Mouse (Mus musculus) embryo, embryonic 10.5 days (tissue): ENCODE measurements around the gene Syne2.

Experiments used
- DNase-seq: peaks from one replicate; pipeline ENCODE4 v3.0.0-alpha.2; 2015; ENCODE audit warnings: low spot score

Syne2 gene

DNA sequence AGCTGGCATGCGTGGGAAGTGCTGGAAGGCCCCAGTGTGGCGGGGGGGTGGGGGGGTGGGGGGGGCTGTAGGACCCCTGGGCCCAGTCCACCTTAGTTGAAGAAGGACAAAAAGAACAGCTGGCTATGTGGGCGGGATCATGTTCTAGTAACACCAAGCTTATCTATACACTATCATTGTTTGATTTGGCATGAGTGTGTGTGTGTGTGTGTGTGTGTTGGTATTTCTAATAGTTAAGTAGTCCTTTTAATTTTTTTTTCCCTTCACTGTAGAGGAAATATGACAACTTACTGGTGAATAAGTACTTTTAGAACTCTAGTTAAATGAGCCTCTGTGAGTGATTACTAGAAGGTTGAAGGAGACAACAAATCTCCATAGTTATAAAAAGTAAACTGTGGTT, 230.0 kb downstream of the Syne2 start:
- DNase-seq = no peak

DNA sequence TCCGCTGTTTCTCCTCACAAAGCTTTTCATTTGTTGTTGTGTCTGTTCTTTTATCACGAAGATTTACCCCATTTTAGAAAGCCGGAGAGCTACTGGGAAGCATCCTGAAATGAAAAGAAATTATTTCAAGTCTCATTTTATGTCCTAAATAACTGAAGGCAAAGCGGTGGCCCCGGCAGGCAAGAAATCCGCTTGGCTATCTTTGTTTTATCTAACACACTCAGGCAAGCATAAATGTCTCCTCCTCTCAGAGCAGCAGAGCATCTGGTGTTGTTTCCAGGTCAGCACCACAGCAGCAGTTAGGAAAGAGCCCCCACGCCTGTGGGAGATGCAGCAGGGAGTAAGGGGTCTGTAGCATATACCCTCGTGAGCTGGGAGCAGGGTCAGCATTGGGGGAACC, 230.7 kb downstream of the Syne2 start:
- DNase-seq = no peak

DNA sequence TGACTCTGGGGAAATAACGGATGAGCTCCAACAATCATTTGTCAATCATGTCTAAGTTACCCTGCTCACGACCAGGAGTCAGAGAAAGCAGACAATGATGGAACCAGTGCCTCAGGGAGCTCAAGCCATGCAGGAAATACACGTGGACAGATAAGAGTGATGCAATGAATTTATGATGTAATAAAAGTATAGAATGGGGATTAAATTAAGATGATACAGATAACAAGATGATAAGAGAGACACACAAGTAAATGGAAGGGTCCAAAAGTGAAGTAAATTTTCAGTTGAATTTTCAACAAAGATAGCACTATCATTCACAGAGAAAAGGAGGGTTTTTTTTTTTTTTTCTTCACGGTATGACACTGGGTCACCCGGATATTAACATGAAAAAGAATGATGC, 231.4 kb downstream of the Syne2 start:
- no peak for DNase-seq

DNA sequence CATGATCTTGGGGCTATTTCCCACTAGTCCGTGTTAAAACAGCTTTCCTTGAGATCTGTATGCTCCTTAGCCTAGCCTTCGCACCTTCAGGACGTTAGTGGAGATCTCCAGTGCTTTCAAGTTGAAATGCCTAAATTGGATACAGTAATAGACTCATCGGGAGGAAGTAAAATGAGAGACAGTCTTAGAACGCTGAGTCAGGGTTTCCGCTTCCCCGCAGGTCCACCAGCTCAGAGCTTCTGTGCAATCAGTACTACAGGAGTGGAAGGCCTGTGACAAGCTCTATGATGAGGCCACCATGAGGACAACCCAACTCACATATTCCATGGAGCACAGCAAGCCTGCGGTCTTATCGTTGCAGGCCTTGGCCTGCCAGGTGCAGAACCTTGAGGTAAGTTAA, 233.9 kb downstream of the Syne2 start:
- no peak for DNase-seq

DNA sequence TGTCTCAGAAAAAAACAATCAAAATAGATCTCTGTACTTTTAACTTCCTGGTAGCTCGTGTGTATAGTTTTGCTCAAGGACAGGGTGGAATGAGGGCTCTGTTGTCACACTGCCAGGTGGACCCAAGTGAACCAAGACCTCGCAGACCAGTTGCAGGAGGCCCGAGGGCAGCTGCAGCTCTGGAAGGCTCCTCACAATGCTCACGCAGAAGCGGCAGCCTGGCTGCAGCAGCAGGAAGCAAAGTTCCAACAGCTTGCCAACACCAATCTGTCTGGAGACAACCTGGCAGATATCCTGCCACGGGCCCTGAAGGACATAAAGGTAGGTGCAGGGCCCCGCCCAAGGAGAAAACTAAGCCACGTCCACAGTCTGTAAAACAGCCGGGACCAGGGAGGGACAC, 236.7 kb downstream of the Syne2 start:
- DNase-seq = no peak

DNA sequence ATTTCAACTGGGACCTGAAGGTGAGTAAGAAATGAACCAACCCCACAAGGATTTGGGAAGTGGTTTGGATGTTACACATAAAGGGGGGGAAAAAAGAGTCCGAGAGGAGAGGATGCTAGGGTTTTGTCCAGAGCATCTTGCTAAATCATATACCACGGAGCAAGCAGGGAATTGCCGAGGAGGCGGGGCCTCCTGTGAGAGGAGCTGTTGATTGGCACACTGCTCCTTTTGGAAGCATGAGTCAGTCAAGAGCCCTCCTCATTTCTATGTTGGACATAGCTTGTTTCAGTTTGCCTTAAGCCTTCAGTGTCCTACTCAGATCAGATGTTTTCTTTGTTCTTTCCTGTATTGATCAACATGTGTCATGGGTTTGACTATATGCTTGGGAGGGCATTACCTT, 245.1 kb downstream of the Syne2 start:
- DNase-seq = no peak

DNA sequence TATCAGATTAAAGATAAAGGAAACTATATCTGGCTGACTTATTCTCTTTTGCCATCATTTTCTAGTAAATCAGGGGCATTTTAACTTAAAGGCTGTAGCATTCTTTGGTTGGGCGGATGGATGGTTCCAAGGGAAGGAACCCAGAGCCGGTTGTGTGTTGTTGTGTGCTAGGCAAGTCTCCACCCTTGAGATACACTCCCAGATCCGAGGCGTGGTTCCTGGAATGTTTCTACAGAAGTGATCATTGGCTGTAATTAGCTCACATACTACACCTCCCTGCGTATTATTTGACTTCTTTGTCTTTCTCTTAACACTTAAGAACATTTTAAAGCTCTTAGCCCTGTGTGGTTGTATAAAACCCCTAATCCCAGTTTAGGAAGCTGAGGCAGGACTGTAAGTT, 252.5 kb downstream of the Syne2 start:
- no peak for DNase-seq

DNA sequence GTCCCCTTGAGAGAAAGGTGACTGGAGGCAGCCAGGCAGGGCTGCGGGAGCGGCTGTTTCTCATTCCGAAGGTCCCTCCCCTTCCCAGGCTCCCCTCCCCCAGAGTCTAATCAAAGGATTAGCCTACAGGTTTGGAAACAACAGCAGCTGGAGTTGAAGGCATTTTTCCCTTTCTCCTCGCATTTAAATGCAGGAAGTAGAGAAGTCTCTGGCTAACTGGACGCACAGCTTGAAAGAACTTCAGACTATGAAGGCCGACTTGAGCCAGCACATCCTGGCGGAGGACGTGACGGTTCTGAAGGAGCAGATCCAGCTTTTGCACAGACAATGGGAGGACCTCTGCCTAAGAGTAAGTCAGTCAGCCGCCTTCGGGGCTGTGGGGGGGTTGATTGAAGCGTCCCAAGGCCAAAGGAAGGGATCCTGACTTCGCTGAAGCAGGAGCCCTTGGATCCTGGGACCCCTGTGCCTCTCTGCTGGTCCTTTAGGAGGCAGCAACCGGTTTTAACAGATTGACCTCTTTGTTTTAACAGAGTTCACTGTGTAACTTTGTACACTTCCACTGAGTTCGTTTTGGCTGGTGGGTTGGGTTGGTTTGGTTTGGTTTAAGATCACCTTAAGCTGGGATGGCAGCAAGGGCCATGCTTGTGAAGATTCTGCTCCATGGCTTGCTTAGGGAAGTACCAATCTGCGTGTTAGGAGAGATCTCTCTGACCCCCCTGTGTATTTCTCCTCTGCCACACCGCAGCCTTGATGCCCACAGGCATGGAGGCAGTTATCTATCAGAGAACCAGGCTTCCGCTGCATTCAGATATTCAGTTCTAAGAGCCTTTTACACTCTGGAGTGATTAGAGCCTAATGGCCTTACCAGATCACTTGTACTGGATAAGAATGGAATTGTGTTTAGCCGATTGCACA, 254.3 kb downstream of the Syne2 start:
- peak; percentile 84 for DNase-seq

DNA sequence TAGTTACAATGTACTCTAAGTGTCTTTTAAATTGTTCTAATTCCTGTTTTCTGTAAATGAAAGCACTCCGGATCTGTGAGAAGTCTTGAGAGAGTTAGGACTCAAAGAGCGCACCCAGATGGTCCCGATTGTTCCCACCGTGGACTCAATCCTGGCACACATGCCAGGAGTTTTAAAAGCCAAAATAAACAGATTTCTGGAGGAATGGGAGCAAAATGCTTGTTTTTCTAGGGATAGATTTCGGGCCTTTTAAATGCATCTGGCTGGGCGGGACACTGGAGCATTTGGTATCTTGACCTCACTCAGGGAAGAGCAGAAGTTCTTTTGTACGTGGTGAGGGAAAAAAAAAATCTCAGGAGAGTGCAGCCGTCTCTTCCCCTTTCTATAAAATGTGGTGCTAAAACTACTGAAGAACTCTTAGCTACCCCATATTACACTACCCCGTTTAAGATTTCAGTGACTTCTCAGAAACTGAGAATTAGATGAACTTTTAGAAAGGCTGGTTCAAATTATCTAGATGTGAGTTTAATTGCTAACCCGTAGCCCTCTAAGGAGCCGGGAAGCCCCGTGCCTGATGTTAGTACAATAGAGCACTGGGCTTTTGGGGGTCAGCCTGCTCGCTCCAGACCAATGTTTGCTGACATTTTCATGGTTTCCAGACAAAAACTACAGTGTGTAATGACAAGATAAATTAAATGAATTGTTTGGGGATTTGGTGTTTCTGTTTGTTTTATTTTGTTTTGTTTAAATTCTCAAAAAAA, 255.3 kb downstream of the Syne2 start:
- peak; percentile 81 for DNase-seq

DNA sequence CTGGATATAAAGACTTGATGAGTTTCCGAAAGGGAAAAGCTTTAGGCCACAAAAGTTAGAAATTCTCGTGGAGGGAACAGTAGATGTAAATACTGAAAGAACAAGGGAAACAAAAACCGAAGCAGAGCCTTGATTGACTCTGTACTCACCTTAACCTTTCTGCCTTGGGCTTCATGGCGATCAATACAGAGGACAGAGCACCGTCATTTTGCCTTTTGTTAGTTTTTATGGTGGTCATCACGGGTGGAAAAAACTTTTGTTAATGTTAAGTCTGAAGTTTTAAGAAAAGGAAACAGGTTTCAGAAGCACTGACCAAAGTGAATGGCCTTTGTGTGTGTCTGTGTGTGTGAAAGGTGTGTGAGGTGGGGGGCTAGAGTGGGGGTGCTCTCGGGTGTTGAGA, 256.0 kb downstream of the Syne2 start:
- peak; percentile 53 for DNase-seq

DNA sequence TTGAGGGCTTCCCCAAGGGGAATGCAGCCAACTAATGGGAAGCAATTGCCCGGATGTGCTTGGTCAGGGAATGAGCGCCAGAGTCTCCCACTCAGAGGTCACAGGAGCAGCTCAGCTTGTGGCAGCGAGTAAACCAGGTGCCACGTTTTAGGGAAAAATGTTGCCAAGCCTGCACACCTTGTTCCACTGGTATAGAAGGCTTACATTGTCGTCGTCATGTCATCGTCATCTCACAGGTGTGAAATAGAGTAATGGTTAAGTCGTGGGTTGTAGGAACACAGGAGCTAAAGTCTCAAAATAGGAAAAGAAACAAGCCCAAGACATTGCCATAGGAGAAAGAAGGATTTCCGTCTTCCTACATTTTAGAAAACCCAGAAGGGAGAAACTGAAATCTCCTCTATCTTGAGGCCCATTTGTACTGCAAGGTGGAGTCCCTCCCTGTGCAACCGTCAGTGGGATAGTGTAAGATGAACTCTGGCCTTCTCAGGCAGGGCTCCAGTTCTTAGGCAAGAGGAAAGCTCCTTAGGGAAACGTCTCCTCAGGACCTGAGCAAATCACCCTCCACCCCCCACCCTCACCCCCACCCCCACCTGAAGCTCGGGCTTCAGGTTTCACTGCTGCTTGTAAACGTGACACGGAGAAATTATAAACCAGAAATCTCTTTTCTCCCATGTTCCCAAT, 263.1 kb downstream of the Syne2 start:
- peak; percentile 10 for DNase-seq

DNA sequence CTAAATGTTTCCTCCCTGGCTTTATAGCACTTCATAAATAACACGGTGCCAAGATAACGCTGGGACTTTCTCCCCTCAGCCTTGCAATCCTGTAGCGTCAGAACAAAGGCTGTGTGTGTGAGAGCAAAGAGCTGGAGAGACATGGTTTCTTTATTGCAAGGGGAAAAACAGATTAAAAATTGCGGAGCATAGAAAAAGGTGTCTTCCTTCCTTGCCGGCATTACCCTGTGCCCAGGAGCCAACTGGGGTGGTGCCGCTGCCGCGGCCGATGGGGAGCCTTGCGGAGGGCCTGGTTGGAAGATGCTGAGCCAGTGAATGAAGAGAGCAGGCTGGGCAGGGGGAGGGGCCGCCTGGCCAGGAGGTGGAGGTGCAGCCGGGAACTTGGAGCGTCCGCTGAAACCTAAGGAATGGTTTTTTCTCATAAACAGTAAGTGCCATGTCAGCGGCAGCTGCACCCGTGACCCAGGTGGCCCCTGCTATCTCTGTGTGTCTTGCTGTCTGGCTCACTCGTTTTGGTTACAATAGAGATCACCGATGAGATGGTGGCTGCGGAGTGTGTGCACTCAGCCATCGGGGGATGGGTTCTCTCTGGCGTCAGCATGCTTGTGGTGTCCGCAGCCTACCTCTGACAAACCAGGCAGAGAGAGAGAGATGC, 263.8 kb downstream of the Syne2 start:
- DNase-seq = peak; percentile 61

DNA sequence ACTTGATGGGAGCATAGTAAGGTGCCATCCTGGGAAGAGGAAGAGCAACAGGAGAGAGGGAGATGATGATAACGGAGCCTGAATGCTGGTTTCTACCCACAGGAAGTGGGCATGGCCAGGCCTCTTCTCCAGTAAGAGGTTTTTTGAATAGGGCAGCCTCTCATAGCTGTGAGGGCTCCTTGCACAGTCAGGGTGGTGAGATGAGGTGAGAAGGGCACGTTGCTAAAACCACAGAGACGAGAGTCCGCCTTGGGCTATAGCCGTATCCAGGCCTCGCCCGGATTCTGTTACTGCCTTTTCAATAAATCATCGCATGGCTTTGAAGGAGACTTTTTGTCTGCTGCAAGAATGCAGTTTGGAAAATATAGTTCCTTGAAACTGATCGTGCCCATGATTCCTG, 267.1 kb downstream of the Syne2 start:
- peak; percentile 9 for DNase-seq

DNA sequence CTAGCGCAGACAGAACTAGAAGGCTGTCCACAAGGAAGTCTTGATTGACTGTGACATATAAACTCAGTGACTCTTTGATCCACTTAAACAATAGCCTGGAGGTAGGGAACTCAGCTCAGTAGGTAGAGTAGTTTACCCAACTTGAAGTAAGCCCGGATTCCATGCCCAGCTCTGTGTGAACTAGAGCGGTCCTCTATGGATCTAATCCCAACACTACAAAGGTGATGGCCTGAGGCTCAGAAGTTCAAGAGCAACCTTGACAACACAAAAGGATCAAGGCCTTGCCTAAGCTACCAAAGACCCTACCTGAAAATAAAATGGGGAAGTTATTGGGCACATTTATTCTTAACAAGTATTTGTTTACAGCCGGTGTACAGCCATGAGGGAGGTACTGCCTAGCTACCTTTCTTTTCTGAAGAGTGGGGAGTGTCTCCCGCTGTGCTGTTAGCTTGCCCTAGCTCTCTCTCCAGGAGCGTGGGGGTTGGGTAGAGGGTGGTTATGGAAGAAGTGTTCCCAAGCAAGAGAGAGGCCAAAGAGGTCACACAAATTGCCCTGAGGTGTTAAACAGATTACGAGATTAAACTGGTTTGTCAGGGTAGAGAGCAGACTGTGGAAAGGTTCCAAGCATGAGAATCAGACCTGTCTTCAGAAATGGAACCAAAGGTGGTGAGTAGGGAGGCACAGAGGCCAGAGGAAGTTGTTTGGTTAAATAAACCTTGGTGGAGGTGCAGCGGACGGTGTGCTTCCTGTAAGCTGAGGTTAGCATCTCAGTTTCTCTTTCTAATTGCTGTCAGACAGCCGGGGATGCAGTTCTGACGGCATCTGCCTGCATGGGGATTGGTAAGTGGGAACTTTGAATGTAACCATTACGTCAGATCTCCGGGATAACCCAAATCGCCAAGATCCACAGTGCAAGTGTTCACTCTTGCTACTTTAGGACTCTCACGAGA, 268.3 kb downstream of the Syne2 start:
- DNase-seq = peak; percentile 17

DNA sequence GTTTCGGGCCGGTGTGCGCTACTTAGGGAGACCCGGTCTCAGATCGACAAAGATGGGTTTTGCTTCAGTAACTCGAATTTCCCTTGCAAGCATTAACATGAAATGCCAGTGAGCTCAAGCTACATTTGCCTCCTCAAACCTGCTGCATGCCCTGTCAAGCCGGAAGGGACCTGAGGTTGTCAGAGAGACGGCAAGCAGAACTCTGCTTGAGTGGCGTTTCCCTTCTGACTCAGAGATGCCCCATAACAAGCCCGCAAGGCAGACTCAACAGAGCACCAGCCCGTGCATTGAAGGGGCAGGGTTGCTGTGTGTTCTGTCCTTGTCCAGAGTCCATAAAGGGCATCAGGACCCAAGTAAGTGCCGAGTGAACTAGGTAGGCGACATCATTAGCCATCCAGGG, 269.1 kb downstream of the Syne2 start:
- DNase-seq = no peak

DNA sequence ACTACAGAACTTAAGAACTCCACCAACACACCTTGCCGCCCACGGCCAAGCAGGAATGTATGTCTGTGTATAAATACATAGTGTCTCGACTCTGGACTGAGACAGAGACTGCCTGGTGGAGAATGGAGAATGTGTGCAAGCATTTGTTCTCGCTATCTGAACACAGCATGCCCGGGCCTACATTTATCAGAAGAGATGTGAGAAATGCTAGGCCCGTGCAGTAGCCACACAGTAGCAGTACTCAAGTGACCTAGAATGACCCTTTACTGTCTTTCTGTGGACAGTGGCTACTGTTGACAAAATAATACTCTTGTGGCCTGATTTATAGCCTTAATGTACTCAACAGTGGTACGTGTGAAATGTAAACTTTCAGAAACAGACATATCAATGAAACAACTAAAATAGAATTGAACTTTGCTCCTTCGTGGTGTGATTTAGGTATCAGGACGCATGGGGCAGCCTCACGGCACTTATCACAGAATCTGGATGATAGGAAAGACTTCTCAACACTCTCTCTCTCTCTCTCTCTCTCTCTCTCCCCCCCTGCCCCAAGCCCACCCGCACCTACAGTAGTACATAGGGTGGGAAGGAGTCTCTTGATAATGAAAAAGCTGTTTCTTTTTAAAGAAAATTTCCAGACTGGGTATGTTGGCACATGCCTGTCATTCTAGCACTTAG, 275.0 kb downstream of the Syne2 start:
- DNase-seq = no peak

DNA sequence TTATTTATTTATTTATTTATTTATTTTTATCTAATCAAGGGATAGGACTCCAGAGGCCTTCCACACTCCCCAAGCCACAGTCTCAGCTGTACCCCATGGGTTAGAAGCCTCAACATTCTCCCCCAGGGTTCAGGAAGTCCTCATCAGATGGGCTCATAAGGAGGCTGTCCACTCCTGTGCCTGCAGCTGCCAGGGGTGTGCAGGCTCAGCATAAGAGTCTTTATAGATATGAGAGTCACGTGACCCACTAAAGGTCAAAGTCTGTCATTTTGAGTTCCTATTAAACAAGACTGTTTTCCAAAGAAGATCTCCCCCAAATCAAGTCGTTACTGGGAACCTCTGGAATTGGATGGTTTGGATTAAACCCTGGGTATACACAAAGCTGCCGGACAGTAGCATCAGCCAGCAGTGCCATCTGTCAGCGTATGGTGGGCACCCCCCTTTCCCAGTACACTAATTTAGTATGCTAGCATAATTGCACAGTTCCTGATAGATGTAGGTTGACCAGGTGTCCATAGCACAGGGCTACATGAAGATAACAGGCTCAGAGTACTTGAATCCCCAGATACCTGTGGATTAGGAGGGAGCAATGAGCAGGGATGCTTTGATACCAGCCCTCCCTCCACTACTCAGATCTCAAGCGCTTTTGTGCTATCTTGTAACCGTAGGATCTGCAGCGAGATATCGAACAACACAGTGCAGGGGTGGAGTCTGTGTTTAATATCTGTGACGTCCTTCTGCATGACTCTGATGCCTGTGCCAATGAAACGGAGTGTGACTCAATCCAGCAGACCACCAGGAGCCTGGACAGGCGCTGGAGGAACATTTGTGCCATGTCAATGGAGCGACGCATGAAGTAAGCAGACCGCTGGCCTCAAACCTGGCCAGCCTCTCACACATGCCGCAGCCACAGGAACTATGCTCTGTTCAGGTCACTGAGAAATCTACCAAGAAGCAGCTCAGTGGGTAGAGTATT, 276.0 kb downstream of the Syne2 start:
- no peak for DNase-seq

DNA sequence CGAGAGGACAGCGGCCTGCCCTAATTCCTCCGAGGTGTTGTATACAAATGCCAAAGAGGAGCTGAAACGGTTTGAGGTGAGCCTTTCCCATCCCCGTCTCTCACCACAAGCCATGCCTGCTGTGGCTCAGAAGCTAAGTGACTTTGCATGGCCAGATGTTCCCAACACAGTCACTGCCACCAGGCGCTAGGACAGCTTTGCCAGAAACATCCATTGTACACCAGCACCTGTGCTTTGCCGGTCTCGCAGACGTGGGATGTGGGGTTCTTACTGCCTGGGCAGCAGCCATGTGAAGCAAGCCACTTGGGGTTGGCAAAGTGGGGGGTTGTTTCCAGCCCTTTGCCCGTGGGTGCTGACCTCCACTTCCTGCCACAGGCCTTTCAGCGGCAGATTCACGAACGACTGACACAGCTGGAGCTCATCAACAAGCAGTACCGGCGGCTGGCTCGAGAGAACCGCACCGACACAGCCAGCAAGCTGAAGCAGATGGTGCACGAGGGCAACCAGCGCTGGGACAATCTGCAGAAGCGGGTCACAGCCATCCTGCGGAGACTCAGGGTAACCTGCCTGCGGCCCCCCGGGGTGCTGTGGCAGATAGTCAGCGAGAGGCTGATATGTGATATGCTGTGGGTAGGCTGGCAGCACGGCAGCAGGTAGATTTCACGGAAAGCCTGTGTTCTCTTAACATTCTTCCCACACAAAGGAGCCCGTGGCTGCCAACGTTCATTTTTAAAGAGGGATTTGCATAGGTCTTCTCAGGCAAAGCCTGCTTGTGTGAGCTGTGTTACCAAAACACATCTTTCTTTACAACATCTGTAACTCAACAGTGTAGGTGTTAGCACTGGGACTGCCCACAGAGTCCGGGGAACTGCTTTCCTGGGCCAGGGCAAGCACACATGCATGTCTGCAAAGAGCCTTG, 277.4 kb downstream of the Syne2 start:
- DNase-seq = no peak
